In the genomic region with DNA sequence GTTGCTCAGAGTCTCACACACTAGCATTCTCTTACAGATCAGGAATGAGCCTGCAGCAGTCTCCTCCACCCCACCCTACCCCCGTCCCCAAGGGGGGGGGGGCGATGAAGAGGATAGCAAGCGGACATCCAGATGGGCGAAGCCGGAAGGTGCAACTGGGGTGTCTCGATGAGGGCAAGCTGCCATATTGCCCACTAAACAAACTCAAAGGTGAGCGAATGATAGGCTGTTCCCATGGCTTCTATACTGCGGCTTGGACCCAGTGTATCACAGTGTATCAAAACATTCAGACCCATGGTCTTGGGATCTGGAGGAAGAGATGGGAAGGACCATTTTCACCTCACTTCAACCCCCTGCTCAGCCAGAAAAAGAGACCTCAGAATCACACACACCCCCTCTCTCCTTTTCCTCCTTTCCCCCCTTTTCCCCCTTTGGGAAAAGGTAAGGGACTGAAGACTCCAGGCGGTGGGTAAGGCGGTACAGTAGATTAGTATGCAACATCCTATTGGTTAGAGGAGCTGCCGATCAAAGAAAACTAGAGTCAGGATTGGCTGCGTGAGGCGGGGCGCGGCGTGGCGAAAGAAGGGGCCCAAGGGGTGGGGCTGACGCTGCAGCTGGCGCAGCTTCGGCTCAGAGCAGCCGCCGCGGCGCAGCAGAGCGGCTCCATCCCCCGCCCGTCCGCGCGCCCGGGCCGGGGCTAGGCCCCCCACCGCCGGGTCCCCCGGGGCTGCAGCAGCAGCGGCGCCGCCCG, we compare ENCODE assay signal across 8 mouse cellular contexts. TPM values are rescaled to one million over a fixed set of nuclear protein-coding genes. Genes with fewer than 3 reads are reported as not detected.
A peak's percentile ranks its signal among the peaks of the same experiment; 100 is the strongest.
DNase-seq lines count a peak whose midpoint lies in the region; ATAC-seq and TF ChIP-seq lines count a peak whose summit lies in the region.

A gene (plus strand): TSS at position 629 of the 751 bp plus-strand sequence.

- TF ChIP-seq CTCF in stomach, postnatal 0 days (IDR thresholded peaks at IDR 0.05; ENCODE audit: low read depth) = no peak

- peak within 1 kb of the TSS; percentile 88 for H3K4me3 ChIP-seq in forebrain, embryonic 16.5 days (replicated peaks; ENCODE audit: low read length)
- H3K4me3 ChIP-seq in liver, embryonic 15.5 days (replicated peaks) = peak within 1 kb of the TSS; percentile 47
- peak within 1 kb of the TSS; percentile 91 for H3K4me3 ChIP-seq in neural tube, embryonic 13.5 days
- peak within 1 kb of the TSS; percentile 59 for H3K4me3 ChIP-seq in stomach, postnatal 0 days (ENCODE audit: low read depth, low read length)

- peak within 1 kb of the TSS; percentile 41; the same call in 1 of the 2 replicates for H3K27ac ChIP-seq in forebrain, embryonic 16.5 days (ENCODE audit: low read length)
- H3K27ac ChIP-seq in liver, embryonic 15.5 days (replicated peaks) = no peak within 1 kb of the TSS
- peak within 1 kb of the TSS; percentile 94 for H3K27ac ChIP-seq in neural tube, embryonic 13.5 days (replicated peaks)
- no peak within 1 kb of the TSS for H3K27ac ChIP-seq in stomach, postnatal 0 days (replicated peaks)

- H3K36me3 ChIP-seq in forebrain, embryonic 16.5 days (ENCODE audit: control insufficient read depth, insufficient read depth) = no peaks in the 10 kb centered on the region
- no peaks in the 10 kb centered on the region for H3K36me3 ChIP-seq in liver, embryonic 15.5 days (replicated peaks)
- no peaks in the 10 kb centered on the region for H3K36me3 ChIP-seq in neural tube, embryonic 13.5 days
- H3K36me3 ChIP-seq in stomach, postnatal 0 days (ENCODE audit: control insufficient read depth, insufficient read depth, low read length) = no peaks in the 10 kb centered on the region

- peak; percentile 94 for ATAC-seq in forebrain, embryonic 16.5 days
- peak; percentile 47 for ATAC-seq in liver, embryonic 15.5 days (ENCODE audit: insufficient read depth)
- ATAC-seq in neural tube, embryonic 13.5 days (ENCODE audit: low read depth) = peak; percentile 88
- peak; percentile 81 for ATAC-seq in stomach, postnatal 0 days (ENCODE audit: low FRiP score, low TSS enrichment)

- WGBS in forebrain, embryonic 16.5 days = 2% methylated on average over 36 of the region's 39 CpGs
- 5% methylated on average over 39 of the region's 39 CpGs for WGBS in large intestine, adult 2 months
- 3% methylated on average over 39 of the region's 39 CpGs for WGBS in liver, embryonic 15.5 days (ENCODE audit: insufficient replicate concordance)
- 3% methylated on average over 38 of the region's 39 CpGs for WGBS in neural tube, embryonic 13.5 days
- WGBS in stomach, postnatal 0 days = 3% methylated on average over 33 of the region's 39 CpGs

- H3K9me3 ChIP-seq in forebrain, embryonic 16.5 days (ENCODE audit: control insufficient read depth, low read length) = no peaks in the 10 kb centered on the region
- no peaks in the 10 kb centered on the region for H3K9me3 ChIP-seq in liver, embryonic 15.5 days (replicated peaks)
- H3K9me3 ChIP-seq in neural tube, embryonic 13.5 days = no peaks in the 10 kb centered on the region
- H3K9me3 ChIP-seq in stomach, postnatal 0 days (ENCODE audit: control insufficient read depth, low read length) = no peaks in the 10 kb centered on the region

- H3K4me2 ChIP-seq in forebrain, embryonic 16.5 days (ENCODE audit: low read length) = peak within 1 kb of the TSS; percentile 83
- peak within 1 kb of the TSS; percentile 68 for H3K4me2 ChIP-seq in liver, embryonic 15.5 days
- H3K4me2 ChIP-seq in neural tube, embryonic 13.5 days = peak within 1 kb of the TSS; percentile 85
- H3K4me2 ChIP-seq in stomach, postnatal 0 days (replicated peaks; ENCODE audit: low read depth) = peak within 1 kb of the TSS; percentile 98

- peaks cover 37% of the 10 kb centered on the region for H3K27me3 ChIP-seq in forebrain, embryonic 16.5 days (replicated peaks; ENCODE audit: control insufficient read depth, insufficient read depth, low read length)
- H3K27me3 ChIP-seq in liver, embryonic 15.5 days = peaks cover 100% of the 10 kb centered on the region
- H3K27me3 ChIP-seq in neural tube, embryonic 13.5 days = peaks cover 29% of the 10 kb centered on the region
- peaks cover 25% of the 10 kb centered on the region for H3K27me3 ChIP-seq in stomach, postnatal 0 days (ENCODE audit: control insufficient read depth, insufficient read depth, low read length)

- DNase-seq in CD8-positive naive resting alpha-beta T cell, adult 2 months (ENCODE audit: low read depth in 2 of 2, low spot score in 2 of 2) = peak; percentile 26 to 33
- peak; percentile 95 for DNase-seq in cerebellum, adult 11 months
- DNase-seq in heart, postnatal 25 days (ENCODE audit: low spot score) = peak; percentile 56
- peak; percentile 24 for DNase-seq in large intestine, adult 2 months (ENCODE audit: low read depth, low spot score)
- DNase-seq in stomach, postnatal 0 days (ENCODE audit: low spot score) = peak; percentile 77

- peaks cover 49% of the 10 kb centered on the region for H3K4me1 ChIP-seq in forebrain, embryonic 16.5 days (replicated peaks; ENCODE audit: control insufficient read depth, insufficient read depth, low read length)
- peaks cover 11% of the 10 kb centered on the region for H3K4me1 ChIP-seq in liver, embryonic 15.5 days (replicated peaks)
- H3K4me1 ChIP-seq in neural tube, embryonic 13.5 days (replicated peaks) = peaks cover 70% of the 10 kb centered on the region
- H3K4me1 ChIP-seq in stomach, postnatal 0 days (replicated peaks; ENCODE audit: control insufficient read depth, insufficient read depth) = 0 out of 2 replicates have a peak, but pooled peaks cover 2% of the 10 kb centered on the region

- H3K9ac ChIP-seq in forebrain, embryonic 16.5 days (replicated peaks; ENCODE audit: low read depth, low read length) = peak within 1 kb of the TSS; percentile 90
- H3K9ac ChIP-seq in liver, embryonic 15.5 days = no peak within 1 kb of the TSS
- H3K9ac ChIP-seq in neural tube, embryonic 13.5 days = peak within 1 kb of the TSS; percentile 96
- H3K9ac ChIP-seq in stomach, postnatal 0 days (ENCODE audit: low read length) = peak within 1 kb of the TSS; percentile 45; the same call in 1 of the 2 replicates

- TF ChIP-seq EP300 in stomach, postnatal 0 days (optimal IDR thresholded peaks at IDR 0.05) = no peak

- intact Hi-C loops in heart, postnatal 25 days (cut with DNase I) = no loop called here

RNA-seq across cellular contexts. Expression of the gene that starts here (rescaled TPM):
- 2.2 and 2.8 TPM in 2 replicates for polyA plus RNA-seq in forebrain, embryonic 16.5 days (2015; fragmentation: Nextera tagmentation; extraction: Ambion mirVana)
- total RNA-seq in heart, postnatal 25 days (2021) = not detected
- polyA plus RNA-seq in large intestine, adult 2 months (2012; rRNA removed) = 0.58 and 0.69 TPM in 2 replicates
- not detected in 2 replicates for polyA plus RNA-seq in liver, embryonic 15.5 days (2015; fragmentation: Nextera tagmentation; extraction: Ambion mirVana)
- 7.8 and 9.0 TPM in 2 replicates for polyA plus RNA-seq in neural tube, embryonic 13.5 days (2015; fragmentation: Nextera tagmentation; extraction: Ambion mirVana)
- polyA plus RNA-seq in stomach, postnatal 0 days (2015; fragmentation: Nextera tagmentation; extraction: Ambion mirVana) = 0.12 and 0.19 TPM in 2 replicates

Comparison
In these comparisons a context has a peak if more than half of its experiments do, and no peak if none do; other contexts are left out.
1. Peak in DNase-seq in heart, postnatal 25 days; RNA of the gene not detected or under 1 TPM.
2. Peak in DNase-seq in large intestine, adult 2 months; RNA of the gene not detected or under 1 TPM.
3. Peak in ATAC-seq, H3K4me3 ChIP-seq and H3K4me2 ChIP-seq in liver, embryonic 15.5 days; RNA of the gene not detected or under 1 TPM.
4. Peak in DNase-seq, ATAC-seq, H3K4me3 ChIP-seq, H3K9ac ChIP-seq and H3K4me2 ChIP-seq in stomach, postnatal 0 days; RNA of the gene not detected or under 1 TPM.
5. DNase-seq: peak in every context shown above with its lines; median percentile 95 in cerebellum, adult 11 months; 77 in stomach, postnatal 0 days; 56 in heart, postnatal 25 days; 30 in CD8-positive naive resting alpha-beta T cell, adult 2 months; 24 in large intestine, adult 2 months.
6. H3K27ac ChIP-seq: peak in forebrain, embryonic 16.5 days (single experiment) and neural tube, embryonic 13.5 days (single experiment); none in liver, embryonic 15.5 days (single experiment) and stomach, postnatal 0 days (single experiment).
7. Peak in every context shown above with its lines, with median percentiles within 50 percentile points of each other: ATAC-seq, H3K4me2 ChIP-seq and H3K4me3 ChIP-seq.